Mouse (Mus musculus): Measurements from ENCODE around the gene Sox13.

DNA sequence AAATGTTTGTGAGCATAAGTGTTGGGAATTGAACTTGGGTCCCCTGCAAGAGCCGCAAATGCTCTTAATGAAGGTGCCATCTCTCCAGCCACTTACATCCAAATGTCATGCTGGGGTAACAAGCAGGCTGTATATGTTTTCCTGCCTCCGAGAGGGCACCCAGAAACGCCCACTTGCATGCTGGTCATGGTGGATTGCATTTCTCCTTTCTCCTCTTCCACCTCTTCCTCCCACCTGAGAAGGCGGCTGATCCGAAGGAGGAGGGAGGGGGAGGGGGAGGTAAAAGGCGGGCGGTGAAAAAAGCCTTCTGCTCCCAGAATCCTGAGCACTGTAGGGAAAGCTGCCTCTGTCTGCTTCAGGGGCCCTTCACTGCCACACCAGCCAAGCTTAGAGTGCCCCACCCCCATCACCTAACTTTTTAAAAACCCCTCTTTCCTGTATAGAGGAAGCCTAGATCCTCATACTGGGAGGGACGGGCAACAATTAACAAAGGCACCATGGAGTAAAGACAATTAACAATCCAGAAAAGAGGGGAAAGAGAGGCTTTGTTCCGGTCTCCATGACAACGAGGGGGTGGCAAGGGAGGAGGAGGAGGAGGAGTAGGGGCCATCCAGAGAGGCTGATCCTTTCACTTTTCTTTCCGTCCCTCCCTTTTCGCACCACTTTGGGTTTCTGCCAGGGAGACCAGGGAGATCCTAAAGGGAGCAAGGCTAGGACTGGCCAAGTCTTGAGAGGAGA is 10.0 kb upstream of the Sox13 start:
- TF ChIP-seq BHLHE40 (IDR thresholded peaks at IDR 0.05; ENCODE audit: borderline replicate concordance, low read depth, low read length) = no peak
- TF ChIP-seq ETS1 (IDR thresholded peaks at IDR 0.05; ENCODE audit: low read depth, low read length) = no peak
- no peak for TF ChIP-seq RAD21 (IDR thresholded peaks at IDR 0.05; ENCODE audit: low read depth, low read length)
- TF ChIP-seq SMC3 (IDR thresholded peaks at IDR 0.05; ENCODE audit: low read depth, low read length) = no peak
- TF ChIP-seq CTCF (IDR thresholded peaks at IDR 0.05 in 2 of 3, conservative IDR thresholded peaks at IDR 0.05 in 1 of 3; ENCODE audit: control insufficient read depth in 1 of 3, insufficient read depth in 1 of 3, low read depth in 2 of 3, low read length in 3 of 3, poor library complexity in 1 of 3, severe bottlenecking in 1 of 3) = no peak
- TF ChIP-seq USF1 (IDR thresholded peaks at IDR 0.05; ENCODE audit: low read depth, low read length) = no peak
- no peak for TF ChIP-seq POLR2AphosphoS2 (IDR thresholded peaks at IDR 0.05; ENCODE audit: low read length)
- TF ChIP-seq TCF12 (IDR thresholded peaks at IDR 0.05; ENCODE audit: low read depth, low read length) = no peak
- no peak for TF ChIP-seq ZKSCAN1 (IDR thresholded peaks at IDR 0.05; ENCODE audit: low read depth, low read length)
- no peak for TF ChIP-seq USF2 (IDR thresholded peaks at IDR 0.05; ENCODE audit: borderline replicate concordance in 1 of 2, insufficient read depth in 1 of 2, low read depth in 1 of 2, low read length in 2 of 2)
- no peak for TF ChIP-seq EP300 (IDR thresholded peaks at IDR 0.05; ENCODE audit: low read depth in 1 of 2, low read length in 2 of 2)
- TF ChIP-seq ZNF384 (IDR thresholded peaks at IDR 0.05; ENCODE audit: low read depth, low read length) = no peak
